Mouse (Mus musculus) limb, embryonic 15.5 days (tissue): Measurements from ENCODE around the gene Slc39a3. TPM values are rescaled to one million over a fixed set of nuclear protein-coding genes. Genes with fewer than 3 reads are reported as not detected.

Experiments used
- polyA plus RNA-seq: library from polyadenylated mRNA; unstranded; fragments of >200 nt; fragmentation: Nextera tagmentation; extraction: Ambion mirVana; gene quantifications from 2 replicates; pipeline ENCODE4 v1.2.1, GENCODE M21; 2015

Gene Slc39a3
- polyA plus RNA-seq, 1 experiment from 2014 or later: 21.8 TPM

Other genes starting within 250 kb of the Slc39a3 start
- gene Sf3a2, start 239.2 kb downstream of the Slc39a3 start, polyA plus RNA-seq: 59.0 and 71.7 TPM in 2 replicates
- 119 and 124 TPM in 2 replicates for gene Plekhj1, start 238.8 kb downstream of the Slc39a3 start, polyA plus RNA-seq
- gene Amh, start 232.2 kb downstream of the Slc39a3 start, polyA plus RNA-seq: not detected in 2 replicates
- gene Jsrp1, start 223.9 kb downstream of the Slc39a3 start, polyA plus RNA-seq: 7.5 and 26.8 TPM in 2 replicates
- 1,708 and 1,872 TPM in 2 replicates for gene Oaz1, start 210.8 kb downstream of the Slc39a3 start, polyA plus RNA-seq
- 0.86 and 0.92 TPM in 2 replicates for gene Lingo3, start 193.4 kb downstream of the Slc39a3 start, polyA plus RNA-seq
- gene Lsm7, start 182.2 kb downstream of the Slc39a3 start, polyA plus RNA-seq: 231 and 258 TPM in 2 replicates
- gene Sppl2b, start 182.2 kb downstream of the Slc39a3 start, polyA plus RNA-seq: 44.5 and 47.4 TPM in 2 replicates
- 0.05 TPM in 1 of 2 replicates, not detected in the other for gene Tmprss9, start 165.6 kb downstream of the Slc39a3 start, polyA plus RNA-seq
- 312 and 329 TPM in 2 replicates for gene Timm13, start 136.5 kb downstream of the Slc39a3 start, polyA plus RNA-seq
- 51.6 and 58.2 TPM in 2 replicates for gene Lmnb2, start 119.2 kb downstream of the Slc39a3 start, polyA plus RNA-seq
- 44.4 and 44.7 TPM in 2 replicates for gene Gadd45b, start 107.4 kb downstream of the Slc39a3 start, polyA plus RNA-seq
- gene Gng7, start 22.5 kb downstream of the Slc39a3 start, polyA plus RNA-seq: 7.7 and 8.7 TPM in 2 replicates
- gene Diras1, start 11.8 kb downstream of the Slc39a3 start, polyA plus RNA-seq: 0.05 and 0.29 TPM in 2 replicates
- gene Sgta, start 22.8 kb upstream of the Slc39a3 start, polyA plus RNA-seq: 200 and 204 TPM in 2 replicates
- 79.3 and 91.0 TPM in 2 replicates for gene Thop1, start 32.6 kb upstream of the Slc39a3 start, polyA plus RNA-seq
- 0.73 and 1.5 TPM in 2 replicates for gene Creb3l3, start 61.4 kb upstream of the Slc39a3 start, polyA plus RNA-seq
- gene Map2k2, start 68.5 kb upstream of the Slc39a3 start, polyA plus RNA-seq: 165 and 167 TPM in 2 replicates
- gene Zbtb7a, start 97.8 kb upstream of the Slc39a3 start, polyA plus RNA-seq: 58.6 and 61.4 TPM in 2 replicates
- 48.0 and 50.6 TPM in 2 replicates for gene Pias4, start 130.5 kb upstream of the Slc39a3 start, polyA plus RNA-seq
- 564 and 615 TPM in 2 replicates for gene Eef2, start 139.2 kb upstream of the Slc39a3 start, polyA plus RNA-seq
- 45.7 and 53.5 TPM in 2 replicates for gene Dapk3, start 145.6 kb upstream of the Slc39a3 start, polyA plus RNA-seq
- not detected in 2 replicates for gene 4930442H23Rik, start 146.4 kb upstream of the Slc39a3 start, polyA plus RNA-seq
- 0.41 and 1.3 TPM in 2 replicates for gene Nmrk2, start 164.6 kb upstream of the Slc39a3 start, polyA plus RNA-seq
- gene Atcay, start 193.4 kb upstream of the Slc39a3 start, polyA plus RNA-seq: 0.25 and 0.28 TPM in 2 replicates
- 8.7 and 10.9 TPM in 2 replicates for gene Zfr2, start 195.7 kb upstream of the Slc39a3 start, polyA plus RNA-seq
- gene Matk, start 215.5 kb upstream of the Slc39a3 start, polyA plus RNA-seq: 5.4 and 6.0 TPM in 2 replicates
- gene Mrpl54, start 229.5 kb upstream of the Slc39a3 start, polyA plus RNA-seq: 189 and 194 TPM in 2 replicates
- gene Apba3, start 229.5 kb upstream of the Slc39a3 start, polyA plus RNA-seq: 77.1 and 87.5 TPM in 2 replicates